Mouse (Mus musculus) heart, adult 2 months (tissue): Measurements from ENCODE around the gene Pimreg. TPM values are rescaled to one million over a fixed set of nuclear protein-coding genes. Genes with fewer than 3 reads are reported as not detected.
A peak's percentile ranks its signal among the peaks of the same experiment; 100 is the strongest.

ENCODE experiments used
- DNase-seq, 2 experiments: peaks; one replicate each; pipeline ENCODE4 v3.0.0; 2021
- H3K27ac ChIP-seq: fragments of 200-600 bp; 2 replicates; pipeline ENCODE4 v1.8.1; 2022
- H3K27me3 ChIP-seq: fragments of 200-500 bp; 2 replicates; pipeline ENCODE4 v1.6.1; 2012; ENCODE audit warnings: mild to moderate bottlenecking, low read length, inconsistent platforms, mixed read lengths; ENCODE audit not compliant: control insufficient read depth, insufficient read depth
- H3K36me3 ChIP-seq: fragments of 200-500 bp; 2 replicates; pipeline ENCODE4 v1.6.1; 2012; ENCODE audit warnings: low read length, inconsistent platforms; ENCODE audit not compliant: control insufficient read depth, insufficient read depth
- H3K4me1 ChIP-seq: fragments of 200-500 bp; 2 replicates; pipeline ENCODE4 v1.6.1; 2011; ENCODE audit warnings: low read length; ENCODE audit not compliant: control insufficient read depth, insufficient read depth
- H3K4me3 ChIP-seq: fragments of 200-600 bp; 2 replicates; pipeline ENCODE4 v1.8.1; 2022
- H3K79me2 ChIP-seq: fragments of 200-500 bp; replicated peaks from 2 replicates; pipeline ENCODE4 v1.6.1; 2012; ENCODE audit warnings: mild to moderate bottlenecking, inconsistent platforms, low read length, moderate library complexity, mixed read lengths; ENCODE audit not compliant: control insufficient read depth, insufficient read depth
- H3K9ac ChIP-seq: fragments of 200-500 bp; 2 replicates; pipeline ENCODE4 v1.6.1; 2012; ENCODE audit warnings: low read depth, mild to moderate bottlenecking, control low read depth, inconsistent platforms, low read length, mixed read lengths
- CTCF ChIP-seq: fragments of 200-600 bp; IDR thresholded peaks from 2 replicates; pipeline ENCODE4 v1.8.1; 2022; ENCODE audit warnings: antibody characterized with exemption, mild to moderate bottlenecking, moderate library complexity
- EP300 ChIP-seq: fragments of 200-500 bp; IDR thresholded peaks from 2 replicates; pipeline ENCODE4 v1.6.1; 2011; ENCODE audit warnings: low read depth, low read length, control low read depth; ENCODE audit not compliant: insufficient read depth
- POLR2A ChIP-seq: fragments of 200-500 bp; IDR thresholded peaks from 2 replicates; pipeline ENCODE4 v1.6.1; 2011; ENCODE audit warnings: mild to moderate bottlenecking, low read depth, low read length, control low read depth; ENCODE audit not compliant: insufficient read depth
- WGBS: fragments of 180-500 bp; shearing (Covaris S2); methylation state at CpG from one replicate; pipeline ENCODE4 v1.1.7; 2018; 5-methylcytosine and 5-hydroxymethylcytosine counted together
- intact Hi-C: fragments of 180-260 bp; cut with DNase I; formaldehyde crosslinking; loops from one replicate; pipeline ENCODE4 v1.15.1; 2025
- polyA plus RNA-seq: library from polyadenylated mRNA; depleted of rRNA; stranded (reverse); fragments of >200 nt; gene quantifications from 2 replicates; pipeline ENCODE4 v1.2.3, GENCODE M21; 2012
- total RNA-seq, 2 experiments: library from RNA; stranded (reverse); gene quantifications; 2 replicates each; pipeline ENCODE4 v1.2.3; 2021

Gene Pimreg
- total and polyA plus RNA-seq, 3 experiments: 0.45 to 0.75 TPM; not detected in 1

DNA sequence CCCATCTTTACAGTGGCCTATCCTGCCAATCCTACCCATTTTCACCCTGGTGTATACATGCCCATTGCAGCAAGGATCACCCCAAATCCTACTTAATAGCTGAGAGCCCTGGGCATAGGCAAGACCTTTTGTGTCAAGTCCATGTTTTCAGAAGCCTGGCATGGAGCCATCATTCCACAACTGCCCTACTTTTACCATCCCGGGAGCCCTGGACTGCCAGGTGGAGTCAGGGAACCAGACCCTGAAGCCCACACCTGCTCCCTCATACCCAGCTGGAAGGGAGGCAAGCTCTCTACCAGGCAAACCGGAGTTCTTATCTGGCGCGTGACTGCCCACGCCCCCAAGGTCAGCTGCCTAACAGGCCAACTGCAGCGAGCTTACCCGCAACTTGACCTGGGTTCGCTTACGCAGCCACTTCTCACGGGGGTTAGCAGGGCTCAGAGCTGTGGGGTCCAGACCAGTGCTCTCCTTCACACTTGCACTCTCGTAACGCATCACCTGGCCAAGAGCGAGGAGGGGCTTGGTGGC is 19.3 kb downstream of the Pimreg start:
- no peak for DNase-seq
- Histone ChIP-seq H3K9ac (no peak overlapping the region), H3K27me3 (no peaks in the 10 kb centered on the region), H3K79me2 (no peaks in the 10 kb centered on the region), H3K27ac (no peak overlapping the region), H3K4me3 (no peak overlapping the region), H3K4me1 (no peaks in the 10 kb centered on the region; the same call in 1 of the 2 replicates), H3K36me3 (no peaks in the 10 kb centered on the region)
- no peak for TF ChIP-seq POLR2A
- no peak for TF ChIP-seq CTCF
- no peak for TF ChIP-seq EP300
- intact Hi-C loops: no loop called here
- WGBS: 64% methylated on average over 13 of the region's 13 CpGs

DNA sequence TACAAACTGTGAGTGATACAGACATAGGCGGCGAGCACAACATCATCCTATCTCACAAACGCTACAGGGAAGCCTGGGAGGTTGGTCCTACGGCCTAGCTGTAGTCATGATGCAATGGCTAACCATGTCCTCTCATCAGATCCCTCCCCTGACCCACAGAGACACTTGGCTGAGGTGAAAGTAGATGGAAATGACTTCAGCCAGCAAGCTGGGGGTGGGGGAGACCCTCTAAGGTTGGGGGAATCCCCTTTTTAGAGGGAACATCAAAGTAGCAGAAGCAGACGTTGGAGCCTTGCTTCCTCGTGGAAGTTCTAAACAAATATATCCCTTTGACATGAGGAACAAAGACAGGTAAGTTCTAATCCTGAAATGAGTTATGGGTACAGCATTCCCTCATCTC is 22.6 kb downstream of the Pimreg start:
- no peak for TF ChIP-seq EP300
- no peak for TF ChIP-seq POLR2A
- no peak for TF ChIP-seq CTCF
- DNase-seq: no peak
- H3K79me2 ChIP-seq: no peaks in the 10 kb centered on the region
- no peaks in the 10 kb centered on the region for H3K27me3 ChIP-seq
- 71% methylated on average over 6 of the region's 6 CpGs for WGBS
- no peak overlapping the region for H3K27ac ChIP-seq
- H3K4me1 ChIP-seq: no peaks in the 10 kb centered on the region; the same call in 1 of the 2 replicates
- H3K36me3 ChIP-seq: no peaks in the 10 kb centered on the region
- intact Hi-C loops: no loop called here
- H3K4me3 ChIP-seq: no peak overlapping the region
- no peak overlapping the region for H3K9ac ChIP-seq

DNA sequence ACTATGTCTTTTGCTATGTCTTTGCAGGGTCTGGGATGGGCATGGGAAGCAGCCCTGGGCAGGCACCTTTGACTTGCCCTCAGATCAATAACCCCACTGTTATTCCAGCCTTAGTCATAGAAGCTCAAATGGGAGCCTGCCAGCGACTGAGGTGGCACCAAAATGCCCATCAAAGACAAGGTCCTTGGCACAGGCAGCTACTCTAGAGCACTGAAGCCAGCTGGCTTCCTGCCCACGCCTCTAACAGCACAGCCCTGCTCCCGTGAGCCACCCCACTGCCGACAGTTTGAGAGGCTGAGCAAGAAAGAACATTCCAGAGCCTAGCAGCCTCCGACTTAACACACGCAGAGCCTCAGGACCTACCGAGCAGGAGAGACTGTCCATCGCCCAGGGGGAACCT is 23.3 kb downstream of the Pimreg start:
- no peaks in the 10 kb centered on the region for H3K36me3 ChIP-seq
- peak overlapping the region; percentile 44 for H3K9ac ChIP-seq
- no peaks in the 10 kb centered on the region; the same call in 1 of the 2 replicates for H3K4me1 ChIP-seq
- 60% methylated on average over 8 of the region's 8 CpGs for WGBS
- DNase-seq: peak; percentile 64 to 74
- intact Hi-C loops: no loop called here
- H3K27ac ChIP-seq: no peak overlapping the region
- H3K4me3 ChIP-seq: no peak overlapping the region
- no peak for TF ChIP-seq POLR2A
- TF ChIP-seq CTCF: no peak
- no peak for TF ChIP-seq EP300
- H3K79me2 ChIP-seq: no peaks in the 10 kb centered on the region
- H3K27me3 ChIP-seq: no peaks in the 10 kb centered on the region

DNA sequence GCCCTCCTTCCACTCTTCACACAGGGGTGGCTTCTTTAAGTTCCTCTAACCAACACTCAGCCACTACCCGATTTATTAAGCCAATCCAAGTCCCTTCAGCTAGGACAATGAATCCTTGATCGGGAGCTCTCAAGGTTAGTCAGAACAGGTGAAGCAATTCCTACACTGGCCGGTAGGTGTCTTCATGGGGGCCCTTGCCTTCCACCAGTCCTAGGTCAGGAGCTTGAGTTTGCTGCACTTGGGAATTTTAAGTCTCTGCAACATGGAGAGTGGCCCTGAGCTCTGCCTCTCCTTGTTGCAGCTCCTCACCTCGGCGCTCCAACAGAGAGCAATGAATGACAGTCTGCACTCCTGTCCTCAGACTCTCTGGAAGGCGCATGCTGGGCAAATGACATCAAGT is 24.5 kb downstream of the Pimreg start:
- DNase-seq: no peak
- no peak overlapping the region for H3K27ac ChIP-seq
- no peaks in the 10 kb centered on the region; the same call in 1 of the 2 replicates for H3K4me1 ChIP-seq
- H3K36me3 ChIP-seq: no peaks in the 10 kb centered on the region
- TF ChIP-seq POLR2A: no peak
- no peak for TF ChIP-seq EP300
- peak; percentile 73 for TF ChIP-seq CTCF
- H3K9ac ChIP-seq: no peak overlapping the region
- 48% methylated on average over 6 of the region's 6 CpGs for WGBS
- H3K79me2 ChIP-seq: no peaks in the 10 kb centered on the region
- H3K27me3 ChIP-seq: no peaks in the 10 kb centered on the region
- intact Hi-C loops: no loop called here
- H3K4me3 ChIP-seq: no peak overlapping the region

DNA sequence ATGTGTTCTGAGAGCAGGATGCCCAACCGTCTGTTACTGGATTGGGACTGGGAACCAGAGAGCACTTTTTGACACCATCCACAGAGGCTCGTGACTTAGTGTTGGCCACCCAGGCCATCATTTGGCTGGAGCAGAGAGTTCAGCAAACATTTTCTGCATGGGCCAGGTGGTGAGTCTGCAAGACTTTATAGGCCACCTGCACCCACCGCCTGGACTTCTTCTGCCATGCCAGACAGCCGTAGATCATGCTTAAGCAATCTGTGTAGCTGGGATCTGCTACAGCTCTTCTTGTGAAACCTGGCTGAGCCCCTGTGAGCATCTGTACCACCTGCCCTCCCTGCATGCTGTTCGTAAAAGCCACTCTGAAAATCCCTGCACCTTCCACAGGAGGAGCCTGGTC is 25.5 kb downstream of the Pimreg start:
- Histone ChIP-seq H3K79me2 (no peaks in the 10 kb centered on the region), H3K27me3 (no peaks in the 10 kb centered on the region), H3K36me3 (no peaks in the 10 kb centered on the region), H3K27ac (no peak overlapping the region), H3K4me1 (no peaks in the 10 kb centered on the region; the same call in 1 of the 2 replicates), H3K4me3 (no peak overlapping the region), H3K9ac (no peak overlapping the region)
- DNase-seq: no peak
- 87% methylated on average over 5 of the region's 5 CpGs for WGBS
- intact Hi-C loops: no loop called here
- TF ChIP-seq CTCF (no peak), POLR2A (no peak), EP300 (no peak)

DNA sequence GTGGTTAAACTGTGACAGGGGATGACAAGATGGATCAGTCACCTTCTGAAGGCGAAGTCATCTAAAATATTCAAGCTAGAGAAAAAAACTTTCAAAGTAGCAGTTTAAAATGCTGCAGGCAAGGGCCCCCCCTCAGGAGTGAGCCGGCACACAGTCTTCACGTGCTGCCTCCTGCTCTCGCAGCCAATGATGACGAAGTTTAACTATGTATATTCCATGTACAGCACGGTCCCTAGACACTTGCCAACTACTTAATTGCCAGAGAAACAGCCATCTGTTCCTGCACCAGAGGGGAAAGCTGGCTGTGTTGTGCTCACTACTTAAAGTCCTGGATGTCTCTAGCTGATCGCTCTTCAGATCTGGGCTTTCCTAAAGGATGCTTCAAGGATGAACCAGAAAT is 26.2 kb downstream of the Pimreg start:
- intact Hi-C loops: no loop called here
- no peak for TF ChIP-seq EP300
- no peak for TF ChIP-seq CTCF
- TF ChIP-seq POLR2A: no peak
- Histone ChIP-seq H3K4me3 (no peak overlapping the region), H3K79me2 (no peaks in the 10 kb centered on the region), H3K9ac (no peak overlapping the region), H3K4me1 (no peaks in the 10 kb centered on the region; the same call in 1 of the 2 replicates), H3K27me3 (no peaks in the 10 kb centered on the region), H3K36me3 (no peaks in the 10 kb centered on the region), H3K27ac (no peak overlapping the region)
- 73% methylated on average over 7 of the region's 7 CpGs for WGBS
- no peak for DNase-seq
